Mouse (Mus musculus): ENCODE measurements at regions not wholly inside any gene's neighbourhood (a gene's known extent, or its start where the extent isn't known, plus 50 kb on each side); places are given as distances from the start of the nearest gene placed in this dataset.

DNA sequence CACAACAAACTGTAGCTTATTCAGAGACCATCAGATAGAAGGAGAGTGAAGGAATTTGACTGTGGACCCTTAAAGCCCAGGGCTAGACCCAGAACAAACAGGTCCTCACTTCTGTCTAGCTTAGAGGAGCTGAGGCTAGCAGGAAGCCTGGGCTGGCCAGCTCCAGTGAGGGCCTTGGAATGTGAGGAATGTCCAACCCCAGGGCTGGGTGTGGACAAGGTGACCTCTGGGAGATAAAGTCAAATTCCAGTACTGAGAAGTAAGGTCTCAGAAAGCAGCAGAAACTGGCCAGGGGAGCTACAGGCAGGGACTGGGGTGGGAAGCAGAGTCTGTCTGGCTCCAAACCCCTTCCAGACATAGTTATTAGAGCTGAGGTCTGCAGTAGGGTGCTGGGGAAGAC, 51.0 kb upstream of the Ssbp3 start:
- DNase-seq (ENCODE audit: low spot score in 2 of 2): no peak

DNA sequence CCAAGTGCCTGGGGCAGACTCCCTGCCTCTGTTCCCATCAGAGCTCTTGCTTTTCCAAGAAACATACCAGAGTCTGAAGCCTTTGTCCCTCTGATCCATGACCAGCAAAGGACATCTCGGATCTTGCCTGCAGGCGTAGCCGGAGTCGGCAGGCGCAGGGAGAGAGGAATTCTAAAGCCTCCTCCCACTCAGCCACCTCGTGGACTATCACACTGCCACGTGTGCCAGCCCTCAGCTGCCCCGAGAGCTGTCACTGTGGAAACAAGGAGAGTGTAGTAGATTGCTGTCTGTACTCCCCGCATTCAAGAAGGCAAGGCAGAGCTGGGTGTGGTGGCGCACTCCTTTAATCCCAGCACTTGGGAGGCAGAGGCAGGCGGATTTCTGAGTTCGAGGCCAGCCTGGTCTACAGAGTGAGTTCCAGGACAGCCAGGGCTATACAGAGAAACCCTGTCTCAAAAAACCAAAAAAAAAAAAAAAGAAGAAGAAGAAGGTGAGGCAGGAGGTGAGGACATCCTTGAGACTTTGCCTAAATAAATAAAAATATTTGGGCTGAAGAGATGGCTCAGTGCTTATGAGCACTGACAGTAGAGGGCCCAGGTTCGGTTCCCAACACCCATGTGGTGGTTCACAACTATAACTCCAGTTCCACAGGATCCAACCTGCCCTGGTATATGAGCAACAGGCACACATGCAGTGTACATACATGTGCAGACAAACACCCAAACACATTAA, 52.0 kb upstream of the Ssbp3 start:
- no peak for DNase-seq (ENCODE audit: low spot score in 2 of 2)

DNA sequence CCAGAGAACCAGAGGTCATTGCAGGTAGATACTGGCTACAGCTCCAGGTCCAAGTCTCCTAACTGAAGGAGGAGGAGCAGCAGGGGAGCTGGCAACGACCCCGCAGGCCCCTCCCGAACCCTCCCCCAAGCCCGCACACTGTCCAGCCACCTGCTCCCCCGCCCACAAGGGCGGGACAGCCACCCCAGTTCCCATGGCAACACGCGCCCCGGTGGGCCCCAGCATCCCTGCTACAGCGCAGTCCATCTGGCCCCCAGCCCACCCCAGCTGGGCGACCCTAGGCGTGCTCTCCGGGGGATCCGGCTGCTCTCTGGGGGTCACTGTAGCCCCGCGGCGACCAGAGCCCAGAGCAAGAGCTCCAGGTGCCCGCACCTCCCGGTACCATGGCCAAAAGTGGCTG, 51.0 kb upstream of the Acot11 start:
- DNase-seq (ENCODE audit: low spot score in 2 of 2): no peak

DNA sequence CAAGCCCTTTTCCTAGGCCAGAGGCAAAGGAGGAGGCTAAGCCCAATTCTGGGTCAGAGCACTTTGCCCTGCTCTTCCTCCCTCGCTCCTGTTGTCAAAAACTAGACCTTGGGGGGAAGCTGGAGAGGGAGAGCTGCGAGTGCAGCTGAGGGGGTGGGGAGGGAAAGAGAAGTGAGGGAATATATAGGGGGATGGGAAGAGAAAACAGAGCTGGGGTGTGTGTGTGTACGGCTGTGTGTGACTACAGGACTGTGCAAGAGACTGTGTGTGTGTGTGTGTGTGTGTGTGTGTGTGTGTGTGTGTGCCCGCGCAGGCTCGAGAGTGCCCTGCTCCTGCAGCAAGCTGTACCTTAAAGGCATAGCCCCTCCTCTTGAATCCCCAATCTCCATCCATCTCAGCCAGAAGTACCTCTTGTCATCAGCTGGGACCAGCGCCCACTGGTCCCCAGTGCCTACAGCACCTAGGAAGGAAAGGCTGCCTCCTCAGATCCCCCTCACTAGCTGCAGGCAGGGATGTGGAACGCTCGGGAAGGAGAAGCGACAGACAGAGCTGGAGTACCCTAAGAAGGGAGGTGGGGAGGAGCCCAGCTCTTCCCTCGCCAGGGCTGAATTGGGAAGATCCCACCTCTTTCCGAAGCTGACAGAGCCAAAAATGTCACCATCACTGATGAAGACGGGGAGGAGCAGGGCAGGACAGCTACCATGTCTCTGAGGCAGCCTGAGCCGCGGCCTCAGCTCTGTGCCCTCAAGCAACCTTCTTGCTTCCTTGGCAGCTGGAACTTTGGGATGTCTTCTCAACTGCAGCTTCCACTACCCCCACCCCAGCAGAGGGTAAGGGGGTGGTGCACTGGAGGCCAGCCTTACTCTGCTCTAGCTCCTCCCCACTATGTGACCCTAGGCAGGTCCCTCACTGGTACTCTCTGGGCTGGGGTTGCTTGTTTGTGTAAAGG, 49.8 kb upstream of the Acot11 start:
- peak in 1 of 2 experiments; percentile 28 for DNase-seq (ENCODE audit: low spot score in 2 of 2)
